ENCODE assay signal across 7 mouse cellular contexts in the genomic region with DNA sequence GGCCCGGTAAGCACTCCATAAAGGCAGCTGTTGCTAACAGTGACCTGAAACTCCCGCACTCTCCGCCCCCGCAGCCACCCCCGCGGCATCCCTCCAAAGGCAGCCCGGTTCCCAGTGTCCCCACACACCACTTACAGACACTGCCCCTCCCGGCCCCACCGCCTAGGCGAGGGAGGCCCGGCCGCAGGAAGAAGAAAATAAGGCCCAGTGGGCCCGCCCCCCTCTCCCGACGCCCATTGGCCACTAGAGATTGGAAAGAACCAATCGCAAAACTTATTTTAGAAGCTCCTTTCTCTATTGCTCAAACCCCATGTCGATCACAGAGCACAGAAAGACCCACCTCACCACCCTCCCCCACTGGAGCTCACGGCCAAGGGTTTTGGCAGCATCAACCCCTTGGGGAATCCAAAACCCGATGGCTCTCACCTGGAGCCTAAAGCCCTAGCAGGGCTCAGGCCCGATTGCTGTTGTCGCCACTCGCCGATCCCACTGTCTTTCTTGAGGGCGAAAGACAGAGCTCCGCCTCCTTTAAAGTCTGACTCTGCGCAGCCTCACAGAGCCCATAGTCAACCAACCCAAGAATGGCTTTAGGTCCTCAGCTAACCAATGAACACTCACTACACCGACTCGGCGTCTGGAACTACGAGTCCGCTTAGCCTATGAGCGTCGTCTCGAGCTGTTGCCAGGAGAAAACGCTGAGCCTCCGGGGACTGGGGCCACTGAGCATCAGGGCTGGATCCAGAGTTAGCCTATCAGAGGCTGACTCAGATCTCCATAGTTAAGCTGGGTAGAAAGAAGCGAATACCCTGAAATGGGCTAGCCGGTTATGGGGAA. TPM values are rescaled to one million over a fixed set of nuclear protein-coding genes. Genes with fewer than 3 reads are reported as not detected.
A peak's percentile ranks its signal among the peaks of the same experiment; 100 is the strongest.
DNase-seq lines count a peak whose midpoint lies in the region; ATAC-seq lines count a peak whose summit lies in the region.

Kdm4a (minus strand) TSS at position 577 of the 834 bp plus-strand sequence.

- no peaks in the 10 kb centered on the region for H3K9me3 ChIP-seq in intestine, embryonic 16.5 days (ENCODE audit: control insufficient read depth, low read length)
- H3K9me3 ChIP-seq in midbrain, embryonic 11.5 days (ENCODE audit: control insufficient read depth, low read length): no peaks in the 10 kb centered on the region

- peak; percentile 94 for DNase-seq in adrenal gland, adult 8-10 months
- peak; percentile 93 for DNase-seq in embryo, embryonic 9.5 days (ENCODE audit: extremely low spot score)
- peak; percentile 77 to 92 for DNase-seq in gastrocnemius, postnatal 4 days (ENCODE audit: low spot score in 2 of 2)
- DNase-seq in left cerebral cortex, postnatal 36 days (ENCODE audit: low spot score in 2 of 2): peak; percentile 91 to 92
- DNase-seq in midbrain, embryonic 11.5 days (ENCODE audit: low spot score, missing footprints): peak; percentile 99
- peak; percentile 98 for DNase-seq in skeletal muscle tissue, adult 2 months (ENCODE audit: low read depth, low spot score)

- no peaks in the 10 kb centered on the region for H3K27me3 ChIP-seq in intestine, embryonic 16.5 days (replicated peaks; ENCODE audit: control insufficient read depth, insufficient read depth, low read length)
- no peaks in the 10 kb centered on the region for H3K27me3 ChIP-seq in midbrain, embryonic 11.5 days (ENCODE audit: control insufficient read depth, insufficient read depth, low read length)

- WGBS in intestine, embryonic 16.5 days: under 1% methylated on average over 38 of the region's 38 CpGs
- under 1% methylated on average over 38 of the region's 38 CpGs for WGBS in midbrain, embryonic 11.5 days

- H3K4me3 ChIP-seq in intestine, embryonic 16.5 days (ENCODE audit: low read length): peak within 1 kb of the TSS; percentile 82
- H3K4me3 ChIP-seq in midbrain, embryonic 11.5 days (ENCODE audit: low read depth, low read length): peak within 1 kb of the TSS; percentile 62

- peak; percentile 100 for ATAC-seq in intestine, embryonic 16.5 days
- peak; percentile 99 for ATAC-seq in midbrain, embryonic 11.5 days (ENCODE audit: low FRiP score)

- H3K9ac ChIP-seq in intestine, embryonic 16.5 days (ENCODE audit: low read depth, low read length): peak within 1 kb of the TSS; percentile 87
- peak within 1 kb of the TSS; percentile 74 for H3K9ac ChIP-seq in midbrain, embryonic 11.5 days (ENCODE audit: low read length)

- H3K27ac ChIP-seq in intestine, embryonic 16.5 days (ENCODE audit: low read length): peak within 1 kb of the TSS; percentile 98
- H3K27ac ChIP-seq in midbrain, embryonic 11.5 days (ENCODE audit: low read depth, low read length): peak within 1 kb of the TSS; percentile 79

- intact Hi-C loops in left cerebral cortex, postnatal 36 days (cut with DNase I): no loop called here

- peak within 1 kb of the TSS; percentile 74 for H3K4me2 ChIP-seq in intestine, embryonic 16.5 days (ENCODE audit: low read depth, low read length)
- H3K4me2 ChIP-seq in midbrain, embryonic 11.5 days: peak within 1 kb of the TSS; percentile 63

- no peaks in the 10 kb centered on the region; the same call in 1 of the 2 replicates for H3K36me3 ChIP-seq in intestine, embryonic 16.5 days (ENCODE audit: control insufficient read depth, insufficient read depth, low read length)
- peaks cover 10% of the 10 kb centered on the region; the same call in 1 of the 2 replicates for H3K36me3 ChIP-seq in midbrain, embryonic 11.5 days (ENCODE audit: control insufficient read depth, insufficient read depth, low read length)

- peaks cover 5% of the 10 kb centered on the region for H3K4me1 ChIP-seq in intestine, embryonic 16.5 days (ENCODE audit: control insufficient read depth, insufficient read depth, low read length)
- H3K4me1 ChIP-seq in midbrain, embryonic 11.5 days (ENCODE audit: control insufficient read depth, insufficient read depth, low read length): peaks cover 9% of the 10 kb centered on the region; the same call in 1 of the 2 replicates

RNA-seq across cellular contexts. Expression of gene Kdm4a, which starts in this region (rescaled TPM):
- total RNA-seq in adrenal gland, adult 8-10 months (2022): 10 to 100 TPM; 39.7 to 56.1 (median 49.7) TPM
- 10 to 100 TPM; 34.4 to 35.7 TPM for total RNA-seq in gastrocnemius, postnatal 4 days (2021)
- polyA plus RNA-seq in intestine, embryonic 16.5 days (2015; fragmentation: Nextera tagmentation; extraction: Ambion mirVana): 18.0 and 18.6 TPM in 2 replicates
- 10 to 100 TPM; 42.1 to 44.5 TPM for total RNA-seq in left cerebral cortex, postnatal 36 days (2021)
- 58.1 and 59.3 TPM in 2 replicates for polyA plus RNA-seq in midbrain, embryonic 11.5 days (2014; fragmentation: Nextera tagmentation; extraction: Ambion mirVana)

Comparison
In these comparisons a context has a peak if more than half of its experiments do, and no peak if none do; other contexts are left out.
1. Peak in every context shown above with its lines: DNase-seq, ATAC-seq, H3K4me3 ChIP-seq and H3K27ac ChIP-seq.